Mouse (Mus musculus) lung, postnatal 14 days (tissue): ENCODE measurements at regions not wholly inside any gene's neighbourhood (a gene's known extent, or its start where the extent isn't known, plus 50 kb on each side); places are given as distances from the start of the nearest gene placed in this dataset.
"Not testable (repeated sequence)": the region's sequence is repeated elsewhere in the genome, so short reads cannot be mapped to it uniquely, and the experiment has no call there.

Source experiments
- DNase-seq: peaks from one replicate; pipeline ENCODE4 v3.0.0; 2021

DNA sequence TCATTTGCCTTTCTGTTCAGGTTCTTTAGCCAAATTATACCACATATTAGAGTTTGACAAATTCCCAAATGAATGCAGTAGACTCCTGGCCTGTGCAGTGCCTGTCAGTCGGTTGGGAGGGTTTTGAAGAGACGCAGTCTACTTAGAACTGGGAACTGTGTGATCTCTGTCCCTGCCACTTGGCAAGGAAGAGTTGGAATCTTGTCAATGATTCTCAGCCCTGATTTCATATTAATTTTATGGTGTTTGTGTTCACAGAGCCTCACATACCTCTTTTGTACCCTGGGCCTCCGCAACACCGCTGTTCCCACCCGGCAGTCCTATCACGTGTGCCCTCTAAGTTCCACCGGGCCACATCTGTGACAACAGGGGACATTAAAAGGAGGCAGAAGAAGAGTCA lies 149.8 kb upstream of the Ddhd1 start:
- no peak for DNase-seq

GRCm38 (mm10) chr14:45809491-45809890 lies 151.5 kb upstream of the Ddhd1 start:
- DNase-seq, result no peak

DNA sequence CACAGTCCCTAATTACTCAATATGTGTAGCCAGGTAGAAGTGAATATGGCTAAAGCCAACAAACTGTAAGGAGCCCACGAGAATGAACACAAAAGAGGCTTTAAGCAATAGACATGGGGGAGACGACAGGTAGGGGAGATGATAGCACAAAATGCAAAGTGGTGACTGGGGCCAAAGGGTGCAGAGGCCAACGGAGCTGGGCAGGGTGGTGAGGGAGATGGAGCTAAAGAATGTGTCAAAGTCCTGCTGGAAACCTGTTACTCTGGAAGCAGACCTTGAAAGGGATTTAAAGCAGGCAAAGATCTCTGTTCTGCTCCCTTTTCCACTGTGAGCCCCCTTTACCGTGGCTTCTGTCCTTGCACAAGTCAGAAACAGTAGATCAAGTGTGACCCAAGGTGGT lies 152.2 kb upstream of the Ddhd1 start:
- DNase-seq, result no peak

GRCm38 (mm10) chr14:45810630-45811029 lies 152.7 kb upstream of the Ddhd1 start:
- no peak for DNase-seq

GRCm38 (mm10) chr14:45815598-45815997 lies 157.7 kb upstream of the Ddhd1 start:
- DNase-seq, result no peak

- not testable (repeated sequence) for DNase-seq
Measured at GRCm38 (mm10) chr14:45816611-45817010, 158.7 kb upstream of the Ddhd1 start.

DNA sequence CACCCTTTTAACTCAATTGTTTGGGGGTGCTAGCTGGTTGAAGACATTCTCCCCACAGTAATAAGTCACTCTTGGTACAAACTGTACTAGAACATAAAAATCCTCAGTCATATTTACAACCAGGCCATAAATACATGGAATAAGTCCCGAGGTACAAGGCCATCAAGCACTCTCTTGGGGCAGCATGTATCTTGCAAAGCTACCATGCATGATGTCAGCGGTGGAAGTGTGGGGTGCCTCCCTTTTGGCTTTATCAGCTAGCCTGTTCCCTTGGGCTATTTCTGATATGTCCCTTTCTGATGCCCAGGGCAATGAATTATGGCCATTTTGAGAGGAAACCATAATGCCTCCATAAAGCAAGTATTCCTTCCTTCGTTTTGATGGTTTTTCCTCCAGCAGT lies 159.8 kb upstream of the Ddhd1 start:
- DNase-seq, result no peak

GRCm38 (mm10) chr14:45824601-45825000 lies 166.7 kb upstream of the Ddhd1 start:
- no peak for DNase-seq

DNA sequence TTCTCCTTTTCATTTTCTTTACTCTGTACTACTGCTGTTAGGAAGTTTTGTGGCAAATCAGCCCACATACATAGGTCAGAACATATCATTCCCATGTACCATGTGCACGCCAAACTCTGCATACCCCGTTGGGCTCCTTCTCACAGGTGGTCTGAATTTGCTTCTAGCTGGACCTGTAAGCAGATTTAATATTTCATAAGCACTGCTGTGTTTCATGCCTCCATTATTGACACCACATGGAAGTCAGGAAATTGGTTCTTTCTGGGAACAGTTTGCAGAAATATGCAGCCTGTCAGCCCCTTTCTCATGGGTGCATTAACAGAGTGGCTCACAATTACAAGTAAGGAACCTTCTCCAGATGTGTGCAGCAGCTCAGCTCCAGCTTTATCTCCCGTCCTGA lies 168.1 kb upstream of the Ddhd1 start:
- no peak for DNase-seq

DNA sequence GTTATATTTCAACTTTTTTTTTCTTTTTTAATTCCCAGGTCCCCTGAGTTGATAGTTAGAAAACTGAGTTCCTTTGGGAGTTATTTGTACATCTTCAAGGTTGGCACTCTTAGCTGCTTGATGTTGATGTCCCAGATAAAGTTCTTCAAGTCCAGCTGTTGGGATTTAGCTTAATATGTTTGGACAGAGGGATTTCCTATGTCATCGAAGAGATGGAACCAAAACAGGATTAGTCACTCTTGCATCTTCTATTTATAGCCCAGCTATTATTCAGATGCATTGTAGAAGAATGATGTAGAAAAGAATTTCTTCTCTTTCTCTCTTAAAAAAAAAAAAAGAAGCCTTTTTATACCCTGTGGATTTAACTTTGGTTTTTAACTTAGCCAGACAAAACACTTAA lies 169.2 kb upstream of the Ddhd1 start:
- no peak for DNase-seq

DNA sequence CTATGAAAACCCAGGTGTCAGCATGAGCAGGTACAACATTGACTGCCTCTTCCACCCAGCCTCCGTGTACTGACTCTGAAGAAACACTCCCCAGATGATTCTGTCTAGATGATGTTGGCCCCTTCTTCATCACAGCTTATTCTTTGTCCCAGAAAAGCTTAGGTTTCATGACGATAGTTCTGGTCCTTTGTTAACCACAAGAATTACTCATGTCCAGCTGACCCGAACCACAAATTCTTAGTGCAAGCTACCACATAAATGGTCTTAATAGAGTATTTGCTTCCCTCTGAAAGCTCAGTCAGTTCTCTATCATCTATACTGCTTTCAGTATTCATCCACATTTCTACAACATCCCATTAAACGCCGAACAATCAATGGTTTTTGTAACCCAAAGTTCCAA lies 172.5 kb upstream of the Ddhd1 start:
- DNase-seq, result no peak

- DNase-seq, result peak; percentile 50
Measured at GRCm38 (mm10) chr14:45837039-45837438, 179.1 kb upstream of the Ddhd1 start.

DNA sequence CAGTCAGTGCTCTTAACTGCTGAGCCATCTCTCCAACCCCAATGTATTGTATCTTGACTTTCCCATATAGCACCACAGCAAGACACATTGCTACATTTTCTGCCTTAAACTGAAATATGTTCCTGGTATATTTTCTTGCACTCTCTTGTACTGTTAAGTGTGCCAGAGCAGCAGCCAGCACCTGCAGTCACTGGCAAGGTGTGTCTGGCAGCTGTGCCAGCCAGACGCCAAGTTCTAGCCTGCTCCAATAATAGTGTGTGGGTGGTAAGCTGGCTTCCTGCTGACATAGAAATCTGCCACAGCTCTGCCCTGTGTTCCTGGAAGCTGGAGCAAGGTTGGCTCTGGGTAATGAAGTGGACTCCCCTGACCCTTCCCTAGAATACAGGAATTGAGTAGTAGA lies 185.9 kb upstream of the Ddhd1 start:
- no peak for DNase-seq

GRCm38 (mm10) chr14:45850588-45850987 lies 192.6 kb upstream of the Ddhd1 start:
- DNase-seq, result no peak

DNA sequence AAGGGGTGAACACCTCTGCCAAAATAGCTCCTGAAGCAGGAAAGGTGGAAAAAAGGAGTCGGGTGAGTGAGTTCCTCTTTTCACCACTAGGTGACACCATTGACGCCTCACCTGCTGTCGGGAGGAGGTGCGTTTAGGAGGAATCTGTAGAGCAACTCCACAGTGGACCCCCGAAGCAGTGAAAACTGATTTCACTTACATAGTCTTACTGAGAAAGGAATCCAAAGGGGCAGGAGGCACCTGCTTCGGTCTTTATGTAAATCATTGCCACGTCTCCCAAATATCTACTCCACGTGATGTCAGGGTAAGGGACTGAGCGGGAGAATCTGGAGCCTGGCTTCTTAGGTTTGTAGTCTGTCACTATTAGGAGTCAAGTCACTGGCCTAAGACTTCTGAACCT lies 220.5 kb upstream of the Ddhd1 start:
- DNase-seq, result peak; percentile 66

DNA sequence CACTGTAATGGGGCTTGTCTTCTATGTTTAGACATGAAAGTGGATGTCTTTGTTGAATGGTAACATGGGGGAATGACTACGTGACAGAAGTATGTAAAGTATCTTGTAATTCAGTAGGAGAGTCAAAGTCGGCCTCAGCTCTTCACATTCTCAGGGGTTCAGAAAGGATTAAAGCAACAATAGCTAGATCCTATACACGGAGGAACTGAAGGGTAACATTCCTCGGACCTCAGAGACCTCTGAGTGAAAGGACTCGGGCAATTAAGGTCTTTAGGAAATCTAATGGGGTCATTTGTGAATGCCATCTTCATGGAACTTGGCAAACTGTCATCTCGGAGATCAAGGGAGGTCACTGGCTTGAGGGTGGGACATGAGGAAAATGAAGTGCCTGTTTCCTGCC lies 262.8 kb upstream of the Ddhd1 start:
- DNase-seq, result no peak

DNA sequence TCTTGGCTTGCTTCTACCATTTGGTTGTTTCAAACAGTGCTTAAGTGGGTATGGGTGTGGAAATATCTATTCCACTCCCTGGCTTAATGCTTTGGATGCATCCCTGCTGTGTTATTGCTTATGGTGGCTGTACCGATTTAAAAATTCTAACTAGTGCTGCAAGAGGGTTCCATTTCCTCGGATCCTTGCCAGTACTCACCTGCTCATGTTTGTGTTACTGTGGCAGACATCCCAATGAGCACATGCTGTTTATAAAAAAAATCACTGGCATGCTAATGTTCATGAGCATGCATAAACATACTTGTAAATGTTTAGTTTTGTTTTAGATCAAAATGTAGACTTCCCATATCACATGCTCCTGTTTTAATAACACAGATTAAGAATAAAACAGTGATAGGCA lies 285.6 kb upstream of the Ddhd1 start:
- no peak for DNase-seq

GRCm38 (mm10) chr14:45944101-45944500 lies 286.2 kb upstream of the Ddhd1 start:
- DNase-seq, result no peak

DNA sequence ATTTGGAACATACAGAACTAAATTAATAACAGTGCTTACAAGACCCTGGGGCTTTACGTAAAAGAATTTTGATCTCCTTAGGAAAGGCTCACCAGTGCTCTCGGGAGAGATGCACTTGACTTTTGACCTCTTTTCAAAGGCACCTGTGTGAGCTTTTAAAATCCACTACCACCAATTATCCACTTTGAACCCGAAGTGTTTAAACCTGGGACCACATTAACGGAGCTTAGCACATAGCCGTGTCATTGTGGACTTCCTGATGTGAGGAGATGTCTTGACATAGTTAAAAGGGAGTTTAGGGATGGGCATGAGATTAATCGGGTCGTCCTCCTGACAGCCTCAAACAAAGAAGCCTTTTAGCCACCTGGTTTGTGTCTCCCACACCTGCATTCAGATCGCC lies 286.6 kb upstream of the Ddhd1 start:
- no peak for DNase-seq

DNA sequence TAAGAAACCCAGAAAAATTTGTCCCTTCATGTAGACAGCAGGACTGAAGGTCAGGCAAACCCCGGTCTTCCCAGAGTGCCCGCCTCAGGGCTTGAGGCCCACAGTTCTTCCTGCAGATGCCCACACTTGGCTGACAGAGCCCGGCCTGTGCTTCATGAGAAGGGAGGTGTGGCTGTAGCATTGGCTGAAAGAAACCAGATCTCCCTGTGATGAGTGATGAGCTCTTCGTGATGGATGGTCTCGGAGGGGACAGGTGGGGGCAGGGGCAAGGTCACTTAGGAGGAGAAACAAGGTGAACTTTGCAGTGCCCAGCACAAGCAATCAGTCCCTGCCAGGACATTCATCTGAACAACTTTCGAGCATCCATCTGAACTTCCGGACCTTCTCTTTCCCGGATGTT lies 298.7 kb upstream of the Ddhd1 start:
- no peak for DNase-seq

GRCm38 (mm10) chr14:45962474-45962873 lies 304.5 kb upstream of the Ddhd1 start:
- no peak for DNase-seq

DNA sequence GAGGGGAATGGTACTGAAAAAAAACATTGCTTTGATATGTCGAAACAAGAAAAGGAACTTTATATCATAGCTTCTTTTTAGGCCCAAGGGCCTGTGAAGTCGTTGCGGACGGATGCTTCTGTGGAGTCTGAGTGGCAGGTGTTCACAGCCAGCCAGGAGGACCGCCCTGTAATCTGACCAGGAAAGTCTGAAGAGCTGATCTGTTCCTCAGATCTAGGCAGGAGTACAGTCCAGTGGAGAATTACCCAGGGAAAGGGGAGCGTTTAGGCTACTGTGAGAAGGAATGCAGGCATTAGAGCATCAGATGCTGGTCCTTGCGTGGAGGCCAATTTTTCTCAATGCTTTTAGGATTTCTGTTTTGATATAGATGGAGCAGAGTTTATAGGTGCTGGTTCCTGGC lies 306.1 kb upstream of the Ddhd1 start:
- no peak for DNase-seq

DNA sequence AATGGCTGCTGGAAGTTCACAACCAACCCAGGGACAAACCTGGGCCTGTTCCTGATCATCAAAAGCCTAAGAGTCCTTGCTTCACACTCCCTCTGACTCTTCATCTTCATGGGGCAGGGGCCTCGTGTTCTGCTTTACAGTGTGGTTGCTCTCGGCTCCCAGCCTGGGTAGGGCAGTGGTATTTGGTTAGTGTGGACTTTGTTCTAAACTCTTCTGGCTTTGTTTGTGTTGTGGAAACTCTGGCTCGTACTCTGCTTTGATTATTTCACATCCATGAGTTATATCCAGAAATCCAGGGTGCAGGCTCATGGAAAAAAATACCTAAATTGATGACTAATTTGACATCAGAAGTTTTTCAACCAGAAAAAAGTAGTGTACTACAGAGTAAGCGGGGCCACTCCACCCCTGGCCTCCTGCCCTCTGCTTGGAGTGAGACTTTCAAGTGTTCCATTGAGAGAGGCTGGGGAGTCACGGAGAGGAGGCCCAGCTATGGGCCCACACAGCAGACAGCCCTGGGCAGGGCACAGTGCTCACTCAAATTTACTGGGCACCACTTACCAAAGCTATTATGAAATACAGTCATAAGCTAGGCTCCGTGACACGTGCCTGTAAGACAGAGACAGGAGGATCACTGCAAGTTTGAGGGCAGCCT lies 325.4 kb upstream of the Ddhd1 start:
- peak; percentile 75 for DNase-seq

GRCm38 (mm10) chr14:45984135-45984892 lies 326.4 kb upstream of the Ddhd1 start:
- DNase-seq, result peak; percentile 46
